Mouse (Mus musculus) heart, postnatal 25 days (tissue): ENCODE measurements at regions not wholly inside any gene's neighbourhood (a gene's known extent, or its start where the extent isn't known, plus 50 kb on each side); places are given as distances from the start of the nearest gene placed in this dataset.

ENCODE experiments used
- DNase-seq: peaks from one replicate; pipeline ENCODE4 v3.0.0; 2022; ENCODE audit warnings: low spot score
- intact Hi-C: fragments of 180-260 bp; cut with DNase I; formaldehyde crosslinking; loops from one replicate; pipeline ENCODE4 v1.15.1; 2025

GRCm38 (mm10) chr4:106195497-106196166, 120.4 kb upstream of the Usp24 start:
- peak; percentile 33 for DNase-seq
- intact Hi-C loops = no loop called here

- peak; percentile 78 for DNase-seq
- intact Hi-C loops = no loop called here
Measured at GRCm38 (mm10) chr4:106199833-106200232, 116.2 kb upstream of the Usp24 start.

GRCm38 (mm10) chr4:106200241-106200640, 115.8 kb upstream of the Usp24 start:
- intact Hi-C loops = no loop called here
- peak; percentile 31 for DNase-seq

GRCm38 (mm10) chr4:106202554-106202953, 113.5 kb upstream of the Usp24 start:
- DNase-seq = no peak
- intact Hi-C loops = no loop called here

GRCm38 (mm10) chr4:106205200-106205599, 110.8 kb upstream of the Usp24 start:
- no peak for DNase-seq
- intact Hi-C loops = no loop called here

GRCm38 (mm10) chr4:106206023-106206422, 110.0 kb upstream of the Usp24 start:
- DNase-seq = no peak
- intact Hi-C loops = no loop called here

- intact Hi-C loops = no loop called here
- DNase-seq = no peak
Measured at GRCm38 (mm10) chr4:106209465-106209864, 106.5 kb upstream of the Usp24 start.

GRCm38 (mm10) chr4:106209975-106210374, 106.0 kb upstream of the Usp24 start:
- intact Hi-C loops = no loop called here
- DNase-seq = no peak

GRCm38 (mm10) chr4:106214170-106214569, 101.8 kb upstream of the Usp24 start:
- DNase-seq = no peak
- intact Hi-C loops = no loop called here

GRCm38 (mm10) chr4:106220621-106221020, 95.4 kb upstream of the Usp24 start:
- intact Hi-C loops = loop anchor here (10.0 kb wide), 1 partner anchor 1306 kb away; the partner anchor contains the start of gene Fyb2
- DNase-seq = no peak

- DNase-seq = no peak
- intact Hi-C loops = loop anchor here (1.0 to 10.0 kb wide), 4 partner anchors 283 to 1311 kb away; partner anchors contain the start of gene Fyb2
Measured at GRCm38 (mm10) chr4:106225184-106225862, 90.7 kb upstream of the Usp24 start.

- no peak for DNase-seq
- intact Hi-C loops = loop anchor here (5.0 to 10.0 kb wide), 2 partner anchors 1195 to 1313 kb away; partner anchors contain the start of gene Fyb2
Measured at GRCm38 (mm10) chr4:106227428-106227827, 88.6 kb upstream of the Usp24 start.

- intact Hi-C loops = loop anchor here (1.0 to 10.0 kb wide), 3 partner anchors 148 to 1314 kb away; partner anchors contain the start of gene Fyb2
- DNase-seq = peak; percentile 28
Measured at GRCm38 (mm10) chr4:106228534-106228933, 87.5 kb upstream of the Usp24 start.

- no peak for DNase-seq
- intact Hi-C loops = loop anchor here (5.0 to 10.0 kb wide), 2 partner anchors 1197 to 1315 kb away; partner anchors contain the start of gene Fyb2
Measured at GRCm38 (mm10) chr4:106229526-106229925, 86.5 kb upstream of the Usp24 start.

GRCm38 (mm10) chr4:106232499-106232970, 83.5 kb upstream of the Usp24 start:
- DNase-seq = peak; percentile 35
- intact Hi-C loops = no loop called here

GRCm38 (mm10) chr4:106244384-106244819, 71.6 kb upstream of the Usp24 start:
- intact Hi-C loops = no loop called here
- DNase-seq = no peak

GRCm38 (mm10) chr4:106244826-106245510, 71.0 kb upstream of the Usp24 start:
- DNase-seq = no peak
- intact Hi-C loops = loop anchor here (5.0 kb wide), 1 partner anchor 132 kb away; no protein-coding TSS in a partner anchor

- DNase-seq = no peak
- intact Hi-C loops = loop anchor here (5.0 kb wide), 1 partner anchor 131 kb away; no protein-coding TSS in a partner anchor
Measured at GRCm38 (mm10) chr4:106246695-106247094, 69.3 kb upstream of the Usp24 start.

GRCm38 (mm10) chr4:106247398-106247797, 68.6 kb upstream of the Usp24 start:
- DNase-seq = no peak
- intact Hi-C loops = loop anchor here (5.0 kb wide), 1 partner anchor 130 kb away; no protein-coding TSS in a partner anchor

- intact Hi-C loops = loop anchor here (5.0 kb wide), 1 partner anchor 129 kb away; no protein-coding TSS in a partner anchor
- DNase-seq = no peak
Measured at GRCm38 (mm10) chr4:106248272-106248671, 67.7 kb upstream of the Usp24 start.
